Mouse (Mus musculus) MEL (cell line): ENCODE measurements around the gene Cemip2. TPM values are rescaled to one million over a fixed set of nuclear protein-coding genes. Genes with fewer than 3 reads are reported as not detected.

Experiments
- DNase-seq: peaks from one replicate; pipeline ENCODE4 v3.0.0; 2011; ENCODE audit warnings: low read depth, low spot score
- H3K27ac ChIP-seq: 2 replicates; pipeline ENCODE4 v1.5.1; 2012; ENCODE audit warnings: low read depth, mild to moderate bottlenecking, control low read depth, low read length, moderate library complexity; ENCODE audit not compliant: control insufficient read depth
- H3K27me3 ChIP-seq, 2 experiments: fragments of 150-350 bp in 1 of 2; sonication (generic) in 1 of 2; 2 replicates each; pipeline ENCODE4 v1.6.1; 2012; ENCODE audit warnings: low read length in 2 of 2, mild to moderate bottlenecking in 2 of 2, improper control_type of control experiment in 1 of 2, moderate library complexity in 1 of 2; ENCODE audit not compliant: insufficient read depth in 2 of 2, control insufficient read depth in 1 of 2
- H3K36me3 ChIP-seq, 2 experiments: 2 replicates each; pipeline ENCODE4 v1.6.1; 2012 to 2014; ENCODE audit warnings: low read length in 2 of 2, improper control_type of control experiment in 1 of 2, inconsistent platforms in 1 of 2, mild to moderate bottlenecking in 1 of 2; ENCODE audit not compliant: insufficient read depth in 2 of 2, control insufficient read depth in 1 of 2
- H3K4me1 ChIP-seq, 2 experiments: fragments of 150-350 bp in 1 of 2; sonication (generic) in 1 of 2; 2 replicates each; pipeline ENCODE4 v1.6.1; 2012; ENCODE audit warnings: low read length in 2 of 2, improper control_type of control experiment in 1 of 2, mild to moderate bottlenecking in 1 of 2; ENCODE audit not compliant: insufficient read depth in 2 of 2, control insufficient read depth in 1 of 2
- H3K4me3 ChIP-seq, 2 experiments: fragments of 150-350 bp in 1 of 2; sonication (generic) in 1 of 2; 2 replicates each; pipeline ENCODE4 v1.5.1; 2012; ENCODE audit warnings: low read depth in 2 of 2, low read length in 2 of 2, mild to moderate bottlenecking in 2 of 2, moderate library complexity in 2 of 2, control low read depth in 1 of 2, improper control_type of control experiment in 1 of 2; ENCODE audit not compliant: control insufficient read depth in 1 of 2, insufficient read depth in 1 of 2
- H3K79me2 ChIP-seq: 2 replicates; pipeline ENCODE4 v1.6.1; 2012; ENCODE audit warnings: mild to moderate bottlenecking, low read length, moderate library complexity; ENCODE audit not compliant: control insufficient read depth, poor library complexity, insufficient read depth
- H3K9ac ChIP-seq: 2 replicates; pipeline ENCODE4 v1.6.1; 2012; ENCODE audit warnings: low read depth, mild to moderate bottlenecking, control low read depth, low read length, moderate library complexity; ENCODE audit not compliant: control insufficient read depth, poor library complexity, severe bottlenecking
- H3K9me3 ChIP-seq: fragments of 150-350 bp; sonication (generic); replicated peaks from 2 replicates; pipeline ENCODE4 v1.6.1; 2012; ENCODE audit warnings: mild to moderate bottlenecking, low read length, improper control_type of control experiment, moderate library complexity; ENCODE audit not compliant: insufficient read depth
- BHLHE40 ChIP-seq: IDR thresholded peaks from 2 replicates; pipeline ENCODE4 v1.6.1; 2012; ENCODE audit warnings: low read depth, mild to moderate bottlenecking, inconsistent platforms, low read length, improper control_type of control experiment, borderline replicate concordance
- CHD2 ChIP-seq: IDR thresholded peaks from 2 replicates; pipeline ENCODE4 v1.6.1; 2011; ENCODE audit warnings: low read length, improper control_type of control experiment
- CTCF ChIP-seq, 3 experiments: IDR thresholded peaks in 2 of 3; conservative IDR thresholded peaks in 1 of 3; 2 replicates each; pipeline ENCODE4 v1.5.1; 2011 to 2012; ENCODE audit warnings: low read length in 3 of 3, low read depth in 2 of 3, mild to moderate bottlenecking in 2 of 3, improper control_type of control experiment in 1 of 3, inconsistent platforms in 1 of 3, mixed read lengths in 1 of 3, moderate library complexity in 1 of 3; ENCODE audit not compliant: control insufficient read depth in 1 of 3, insufficient read depth in 1 of 3, poor library complexity in 1 of 3, severe bottlenecking in 1 of 3
- E2F4 ChIP-seq: IDR thresholded peaks from 2 replicates; pipeline ENCODE4 v1.6.1; 2011; ENCODE audit warnings: low read depth, low read length, improper control_type of control experiment, borderline replicate concordance
- EP300 ChIP-seq, 2 experiments: IDR thresholded peaks; 2 replicates each; pipeline ENCODE4 v1.6.1; 2011; ENCODE audit warnings: improper control_type of control experiment in 2 of 2, low read length in 2 of 2, low read depth in 1 of 2, mild to moderate bottlenecking in 1 of 2
- ETS1 ChIP-seq: IDR thresholded peaks from 2 replicates; pipeline ENCODE4 v1.6.1; 2012; ENCODE audit warnings: low read depth, mild to moderate bottlenecking, inconsistent platforms, low read length, improper control_type of control experiment, moderate library complexity
- GABPA ChIP-seq: IDR thresholded peaks from 2 replicates; pipeline ENCODE4 v1.6.1; 2012; ENCODE audit warnings: low read depth, mild to moderate bottlenecking, inconsistent platforms, low read length, improper control_type of control experiment, moderate library complexity
- HCFC1 ChIP-seq: IDR thresholded peaks from 2 replicates; pipeline ENCODE4 v1.6.1; 2012; ENCODE audit warnings: low read depth, mild to moderate bottlenecking, inconsistent platforms, low read length, improper control_type of control experiment, moderate library complexity
- KAT2A ChIP-seq: conservative IDR thresholded peaks from 2 replicates; pipeline ENCODE4 v1.6.1; 2012; ENCODE audit warnings: low read depth, low read length, improper control_type of control experiment, inconsistent platforms
- MAFK ChIP-seq: IDR thresholded peaks from 2 replicates; pipeline ENCODE4 v1.6.1; 2011; ENCODE audit warnings: low read depth, mild to moderate bottlenecking, low read length, improper control_type of control experiment, borderline replicate concordance
- MAX ChIP-seq: IDR thresholded peaks from 2 replicates; pipeline ENCODE4 v1.6.1; 2011; ENCODE audit warnings: low read length, improper control_type of control experiment
- MAZ ChIP-seq: IDR thresholded peaks from 2 replicates; pipeline ENCODE4 v1.6.1; 2012; ENCODE audit warnings: low read depth, mild to moderate bottlenecking, inconsistent platforms, low read length, improper control_type of control experiment
- MXI1 ChIP-seq: IDR thresholded peaks from 2 replicates; pipeline ENCODE4 v1.6.1; 2011; ENCODE audit warnings: mild to moderate bottlenecking, low read depth, low read length, improper control_type of control experiment
- MYC ChIP-seq: IDR thresholded peaks from 2 replicates; pipeline ENCODE4 v1.6.1; 2011; ENCODE audit warnings: low read depth, mild to moderate bottlenecking, low read length, improper control_type of control experiment, moderate library complexity
- NRF1 ChIP-seq: IDR thresholded peaks from 2 replicates; pipeline ENCODE4 v1.6.1; 2014; ENCODE audit warnings: low read depth, mild to moderate bottlenecking, inconsistent platforms, low read length, improper control_type of control experiment, moderate library complexity; ENCODE audit not compliant: poor library complexity, insufficient read depth, severe bottlenecking
- POLR2AphosphoS5 ChIP-seq: IDR thresholded peaks from 2 replicates; pipeline ENCODE4 v1.6.1; 2012; ENCODE audit warnings: low read depth, borderline replicate concordance, mild to moderate bottlenecking, inconsistent platforms, low read length, moderate library complexity, mixed read lengths
- RAD21 ChIP-seq: IDR thresholded peaks from 2 replicates; pipeline ENCODE4 v1.6.1; 2011; ENCODE audit warnings: mild to moderate bottlenecking, low read depth, low read length, improper control_type of control experiment
- SIN3A ChIP-seq: IDR thresholded peaks from 2 replicates; pipeline ENCODE4 v1.6.1; 2012; ENCODE audit warnings: low read length, improper control_type of control experiment, inconsistent platforms
- TBP ChIP-seq: IDR thresholded peaks from 2 replicates; pipeline ENCODE4 v1.8.0; 2011; ENCODE audit warnings: low read depth, low read length, improper control_type of control experiment
- UBTF ChIP-seq: IDR thresholded peaks from 2 replicates; pipeline ENCODE4 v1.6.1; 2012; ENCODE audit warnings: low read depth, mild to moderate bottlenecking, inconsistent platforms, low read length, improper control_type of control experiment, moderate library complexity, borderline replicate concordance; ENCODE audit not compliant: insufficient read depth
- USF1 ChIP-seq: IDR thresholded peaks from 2 replicates; pipeline ENCODE4 v1.6.1; 2014; ENCODE audit warnings: low read depth, mild to moderate bottlenecking, inconsistent platforms, low read length, improper control_type of control experiment, moderate library complexity
- USF2 ChIP-seq, 2 experiments: IDR thresholded peaks; 2 replicates each; pipeline ENCODE4 v1.6.1; 2011 to 2012; ENCODE audit warnings: improper control_type of control experiment in 2 of 2, low read length in 2 of 2, borderline replicate concordance in 1 of 2, inconsistent platforms in 1 of 2, low read depth in 1 of 2, mild to moderate bottlenecking in 1 of 2; ENCODE audit not compliant: insufficient read depth in 1 of 2
- ZKSCAN1 ChIP-seq: IDR thresholded peaks from 2 replicates; pipeline ENCODE4 v1.6.1; 2012; ENCODE audit warnings: low read depth, mild to moderate bottlenecking, inconsistent platforms, low read length, improper control_type of control experiment, moderate library complexity
- ZMIZ1 ChIP-seq: IDR thresholded peaks from 2 replicates; pipeline ENCODE4 v1.6.1; 2012; ENCODE audit warnings: low read depth, mild to moderate bottlenecking, inconsistent platforms, low read length, improper control_type of control experiment, moderate library complexity
- polyA plus RNA-seq, 2 experiments: library from polyadenylated mRNA; stranded (reverse) in 1 of 2; unstranded in 1 of 2; fragments of >175 nt in 1 of 2; fragments of >200 nt in 1 of 2; gene quantifications; 2 replicates each; pipeline versions ENCODE4 v1.2.1 to v1.2.4; 2012; ENCODE audit warnings: low replicate concordance in 2 of 2, low read depth in 1 of 2; ENCODE audit not compliant: insufficient read length in 2 of 2, insufficient read depth in 1 of 2, missing spikeins in 1 of 2
- total RNA-seq: library from RNA; depleted of rRNA; stranded (reverse); fragments of 300-350 nt; gene quantifications from 2 replicates; pipeline ENCODE4 v1.2.3, GENCODE M21; 2012

Cemip2 gene
- total and polyA plus RNA-seq, 3 experiments = 5.0 to 5.9 TPM; not detected in 1

- H3K27ac ChIP-seq = no peak overlapping the region
- H3K27me3 ChIP-seq = no peaks in the 10 kb centered on the region
- H3K9ac ChIP-seq = no peak overlapping the region
- no peaks in the 10 kb centered on the region for H3K4me1 ChIP-seq
- no peak overlapping the region for H3K4me3 ChIP-seq
- no peaks in the 10 kb centered on the region for H3K9me3 ChIP-seq
- no peaks in the 10 kb centered on the region for H3K36me3 ChIP-seq
- TF ChIP-seq NRF1 (no peak), EP300 (IDR thresholded peaks at IDR 0.05; ENCODE audit: low read depth in 1 of 2, low read length in 2 of 2) (no peak), ZMIZ1 (no peak), ZKSCAN1 (no peak), MAFK (no peak), ETS1 (no peak), BHLHE40 (no peak), MAX (no peak), SIN3A (no peak), CHD2 (no peak), USF1 (no peak), CTCF (IDR thresholded peaks at IDR 0.05 in 2 of 3, conservative IDR thresholded peaks at IDR 0.05 in 1 of 3; ENCODE audit: control insufficient read depth in 1 of 3, insufficient read depth in 1 of 3, low read depth in 2 of 3, low read length in 3 of 3, poor library complexity in 1 of 3, severe bottlenecking in 1 of 3) (no peak), KAT2A (no peak), GABPA (no peak), USF2 (IDR thresholded peaks at IDR 0.05; ENCODE audit: borderline replicate concordance in 1 of 2, insufficient read depth in 1 of 2, low read depth in 1 of 2, low read length in 2 of 2) (no peak), MAZ (no peak), MXI1 (no peak)
- H3K79me2 ChIP-seq = no peaks in the 10 kb centered on the region
- no peak for DNase-seq
These were observed 56.8 kb downstream of the Cemip2 start for GRCm38 (mm10) chr19:21834952-21835351.

DNA sequence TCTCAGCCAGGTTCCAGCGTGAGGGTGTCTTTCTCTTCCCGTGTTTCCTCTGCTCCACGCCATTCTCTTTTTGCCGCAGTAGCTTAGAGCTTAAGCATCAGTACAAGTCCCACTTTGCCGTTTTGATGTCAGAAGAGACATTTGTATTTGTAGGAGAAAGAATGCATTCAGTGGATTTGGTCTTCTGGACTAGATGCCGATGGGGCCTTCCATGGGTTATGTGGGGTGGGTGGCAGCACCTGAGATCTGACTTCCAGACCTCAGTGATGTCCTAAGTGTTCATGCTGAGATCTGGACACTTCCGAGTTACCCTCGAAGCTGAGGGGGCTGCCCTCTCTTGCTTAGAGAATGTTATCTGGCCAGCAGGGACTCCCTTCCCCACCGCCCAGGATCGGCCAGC, 72.6 kb downstream of the Cemip2 start:
- H3K27me3 ChIP-seq = no peaks in the 10 kb centered on the region
- H3K4me1 ChIP-seq = peaks cover 0 to 5% of the 10 kb centered on the region in 2 experiments; a peak in 3 of 4 replicates
- DNase-seq = no peak
- no peak overlapping the region for H3K4me3 ChIP-seq
- H3K79me2 ChIP-seq = no peaks in the 10 kb centered on the region
- peaks cover 0 to 4% of the 10 kb centered on the region in 2 experiments; a peak in 1 of 4 replicates for H3K36me3 ChIP-seq
- no peak overlapping the region for H3K9ac ChIP-seq
- no peak for TF ChIP-seq MAX
- TF ChIP-seq USF1 = no peak
- TF ChIP-seq MYC = no peak
- TF ChIP-seq TBP = no peak
- no peak for TF ChIP-seq POLR2AphosphoS5
- no peak for TF ChIP-seq UBTF
- TF ChIP-seq EP300 (IDR thresholded peaks at IDR 0.05; ENCODE audit: low read depth in 1 of 2, low read length in 2 of 2) = no peak
- TF ChIP-seq RAD21 = no peak
- no peak for TF ChIP-seq CTCF (IDR thresholded peaks at IDR 0.05 in 2 of 3, conservative IDR thresholded peaks at IDR 0.05 in 1 of 3; ENCODE audit: control insufficient read depth in 1 of 3, insufficient read depth in 1 of 3, low read depth in 2 of 3, low read length in 3 of 3, poor library complexity in 1 of 3, severe bottlenecking in 1 of 3)
- TF ChIP-seq HCFC1 = no peak
- TF ChIP-seq E2F4 = no peak
- TF ChIP-seq BHLHE40 = no peak
- TF ChIP-seq ZMIZ1 = no peak
- H3K27ac ChIP-seq = no peak overlapping the region
- no peaks in the 10 kb centered on the region for H3K9me3 ChIP-seq
